Comparison of ENCODE assay signal across 11 mouse cellular contexts in the genomic region with DNA sequence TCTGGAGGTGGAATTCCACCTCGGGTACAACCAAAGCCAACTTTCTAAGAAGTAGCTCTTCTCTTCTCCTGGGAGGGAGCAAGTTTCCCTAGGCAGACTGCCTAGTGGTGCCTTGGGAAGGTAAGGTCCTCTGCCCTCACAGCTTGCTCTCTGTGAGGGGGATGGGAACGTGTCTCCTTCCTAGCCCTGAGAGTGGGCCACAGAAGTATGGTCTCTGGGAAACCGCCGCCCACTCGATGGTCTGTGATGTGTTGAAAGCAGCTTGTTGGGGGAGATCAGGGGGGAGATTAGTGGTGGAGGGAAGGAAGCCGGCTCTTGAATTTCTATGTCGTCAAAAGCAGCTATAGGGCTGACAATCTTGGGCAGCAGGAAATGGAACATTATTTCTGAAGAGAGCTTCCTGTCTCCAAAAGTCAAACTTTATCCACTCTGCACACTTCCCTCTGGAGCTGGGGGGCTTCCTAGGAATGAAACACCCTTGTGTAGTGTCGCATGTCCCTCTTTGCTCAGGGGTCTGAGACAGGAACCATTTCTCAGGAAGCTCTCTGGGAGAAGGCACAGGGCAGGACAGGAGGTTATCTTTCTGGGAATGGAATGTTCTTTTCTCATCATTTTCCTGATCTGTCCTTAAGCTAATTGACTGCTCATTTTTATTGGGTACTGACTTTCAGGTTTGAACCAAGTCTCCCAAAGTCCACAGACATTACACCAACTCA.
A peak's percentile ranks its signal among the peaks of the same experiment; 100 is the strongest.
DNase-seq lines count a peak whose midpoint lies in the region; ATAC-seq and TF ChIP-seq lines count a peak whose summit lies in the region.
"Had no signal": no experiment of that assay in that cellular context is flagged by ENCODE, and none has a peak within 500 bp of the region (broad histone marks: within the 10 kb centered on the region; RNA-seq: fewer than 3 reads in every experiment).

No protein-coding gene starts in this region.

- peak; percentile 7 for DNase-seq in kidney, postnatal 14 days
- no peak for DNase-seq in kidney, postnatal 36 days
- peak; percentile 9 for DNase-seq in thymus, adult 2 months
- DNase-seq in cerebellum, postnatal 4 days (ENCODE audit: low spot score in 2 of 2): no peak
- DNase-seq: cerebellum, postnatal 25 days had no signal

- ATAC-seq in forebrain, embryonic 15.5 days (replicated peaks): no peak
- ATAC-seq in forebrain, embryonic 13.5 days: no peak
- ATAC-seq in granulocyte monocyte progenitor cell, adult 5-6 weeks (replicated peaks; ENCODE audit: poor library complexity, severe bottlenecking): 0 out of 2 replicates have a peak, but pooled peaks have one; percentile 5
- ATAC-seq in hindbrain, embryonic 16.5 days: no peak

- no peaks in the 10 kb centered on the region; the same call in 1 of the 2 replicates for H3K4me1 ChIP-seq in forebrain, embryonic 15.5 days
- no peaks in the 10 kb centered on the region for H3K4me1 ChIP-seq in forebrain, embryonic 13.5 days
- peaks cover 6% of the 10 kb centered on the region for H3K4me1 ChIP-seq in thymus, adult 2 months (replicated peaks; ENCODE audit: control insufficient read depth, insufficient read depth, low read length)
- H3K4me1 ChIP-seq in hindbrain, embryonic 16.5 days (ENCODE audit: control insufficient read depth, insufficient read depth, low read depth, low read length): no peaks in the 10 kb centered on the region
- H3K4me1 ChIP-seq: heart, embryonic 15.5 days; limb, embryonic 12.5 days had no signal

- H3K9me3 ChIP-seq in forebrain, embryonic 15.5 days: no peaks in the 10 kb centered on the region
- no peaks in the 10 kb centered on the region for H3K9me3 ChIP-seq in forebrain, embryonic 13.5 days (replicated peaks)
- H3K9me3 ChIP-seq in hindbrain, embryonic 16.5 days (ENCODE audit: control insufficient read depth, low read length): no peaks in the 10 kb centered on the region
- H3K9me3 ChIP-seq: heart, embryonic 15.5 days; limb, embryonic 12.5 days had no signal

- H3K36me3 ChIP-seq in forebrain, embryonic 15.5 days: no peaks in the 10 kb centered on the region
- no peaks in the 10 kb centered on the region for H3K36me3 ChIP-seq in forebrain, embryonic 13.5 days (ENCODE audit: poor library complexity, severe bottlenecking)
- H3K36me3 ChIP-seq in thymus, adult 2 months (ENCODE audit: control insufficient read depth, insufficient read depth, low read length): no peaks in the 10 kb centered on the region
- no peaks in the 10 kb centered on the region for H3K36me3 ChIP-seq in hindbrain, embryonic 16.5 days (ENCODE audit: control insufficient read depth, insufficient read depth, low read length)
- H3K36me3 ChIP-seq: heart, embryonic 15.5 days; limb, embryonic 12.5 days had no signal

- TF ChIP-seq CTCF in thymus, adult 2 months (IDR thresholded peaks at IDR 0.05; ENCODE audit: borderline replicate concordance, control insufficient read depth, extremely low read depth, insufficient read depth, low read length, poor library complexity): no peak

- no peak overlapping the region for H3K9ac ChIP-seq in forebrain, embryonic 15.5 days (replicated peaks)
- H3K9ac ChIP-seq in forebrain, embryonic 13.5 days: no peak overlapping the region
- H3K9ac ChIP-seq in hindbrain, embryonic 16.5 days (ENCODE audit: low read depth, low read length): no peak overlapping the region
- H3K9ac ChIP-seq: heart, embryonic 15.5 days; limb, embryonic 12.5 days had no signal

- TF ChIP-seq POLR2A in thymus, adult 2 months (IDR thresholded peaks at IDR 0.05; ENCODE audit: control insufficient read depth, extremely low read depth, insufficient read depth, low read length, poor library complexity): no peak

- H3K4me2 ChIP-seq in forebrain, embryonic 15.5 days (replicated peaks): no peak overlapping the region
- no peak overlapping the region for H3K4me2 ChIP-seq in forebrain, embryonic 13.5 days
- H3K4me2 ChIP-seq in hindbrain, embryonic 16.5 days (ENCODE audit: low read length): no peak overlapping the region
- H3K4me2 ChIP-seq: limb, embryonic 12.5 days had no signal

- no peaks in the 10 kb centered on the region for H3K27me3 ChIP-seq in forebrain, embryonic 15.5 days
- H3K27me3 ChIP-seq in forebrain, embryonic 13.5 days: no peaks in the 10 kb centered on the region
- no peaks in the 10 kb centered on the region for H3K27me3 ChIP-seq in thymus, adult 2 months (ENCODE audit: control insufficient read depth, insufficient read depth, low read length)
- H3K27me3 ChIP-seq in hindbrain, embryonic 16.5 days (replicated peaks; ENCODE audit: control insufficient read depth, insufficient read depth, low read length): no peaks in the 10 kb centered on the region
- H3K27me3 ChIP-seq: heart, embryonic 15.5 days; limb, embryonic 12.5 days had no signal

- H3K27ac ChIP-seq in forebrain, embryonic 15.5 days (replicated peaks): peak overlapping the region; percentile 52; the same call in 1 of the 2 replicates
- no peak overlapping the region for H3K27ac ChIP-seq in forebrain, embryonic 13.5 days
- H3K27ac ChIP-seq in thymus, adult 2 months (ENCODE audit: control insufficient read depth, insufficient read depth, low read length): no peak overlapping the region
- no peak overlapping the region for H3K27ac ChIP-seq in hindbrain, embryonic 16.5 days (ENCODE audit: low read depth, low read length)
- H3K27ac ChIP-seq: heart, embryonic 15.5 days; limb, embryonic 12.5 days had no signal

- no peak overlapping the region for H3K4me3 ChIP-seq in forebrain, embryonic 15.5 days
- no peak overlapping the region for H3K4me3 ChIP-seq in forebrain, embryonic 13.5 days
- H3K4me3 ChIP-seq in thymus, adult 2 months (ENCODE audit: control insufficient read depth, insufficient read depth, low read length): no peak overlapping the region
- no peak overlapping the region for H3K4me3 ChIP-seq in hindbrain, embryonic 16.5 days (ENCODE audit: low read length)
- H3K4me3 ChIP-seq: heart, embryonic 15.5 days; limb, embryonic 12.5 days had no signal

- WGBS in forebrain, embryonic 15.5 days: 74% methylated on average over 8 of the region's 8 CpGs
- 78% methylated on average over 8 of the region's 8 CpGs for WGBS in forebrain, embryonic 13.5 days
- WGBS in thymus, adult 2 months: 13% methylated on average over 8 of the region's 8 CpGs
- 75% methylated on average over 8 of the region's 8 CpGs for WGBS in hindbrain, embryonic 16.5 days

Comparison
In these comparisons a context has a peak if more than half of its experiments do, and no peak if none do; other contexts are left out.
1. DNase-seq: peak in kidney, postnatal 14 days (single experiment) and thymus, adult 2 months (single experiment); none in kidney, postnatal 36 days (0 of 2) and cerebellum, postnatal 4 days (0 of 2).